Mouse (Mus musculus): ENCODE results near the gene Mageh1. TPM values are rescaled to one million over a fixed set of nuclear protein-coding genes. Genes with fewer than 3 reads are reported as not detected.
"Not testable (repeated sequence)": the region's sequence is repeated elsewhere in the genome, so short reads cannot be mapped to it uniquely, and the experiment has no call there.

Gene Mageh1
- polyA plus RNA-seq, 1 experiment from 2014 or later, result 155 TPM

DNA sequence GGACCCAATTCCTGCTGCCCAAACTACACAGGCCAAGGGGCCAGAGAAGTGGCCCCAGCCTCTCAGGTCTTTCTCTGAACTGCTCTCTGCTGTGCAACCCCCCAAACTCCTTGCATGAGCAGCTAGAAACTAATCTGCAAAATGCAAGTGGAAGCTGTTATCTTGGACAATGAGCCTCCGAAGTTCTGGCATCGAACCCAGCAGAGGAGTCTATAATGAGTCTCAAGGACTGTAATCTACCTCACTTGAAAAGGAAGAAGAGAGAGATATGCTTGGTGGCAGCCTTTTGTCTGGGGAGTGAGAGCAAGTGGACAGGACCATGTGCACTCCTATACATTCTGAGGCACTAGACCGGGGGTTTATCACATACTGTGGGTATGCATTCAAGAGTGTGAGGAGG, 41.3 kb downstream of the Mageh1 start:
- ATAC-seq; H3K9me3 ChIP-seq (replicated peaks; ENCODE audit: control insufficient read depth, low read length, poor library complexity, severe bottlenecking); H3K4me1 ChIP-seq (ENCODE audit: control insufficient read depth, insufficient read depth, low read length); H3K27me3 ChIP-seq (ENCODE audit: control insufficient read depth, insufficient read depth, low read depth, low read length); H3K27ac ChIP-seq (ENCODE audit: low read length); H3K9ac ChIP-seq (ENCODE audit: low read depth, low read length); H3K36me3 ChIP-seq (ENCODE audit: control insufficient read depth, insufficient read depth, low read length); H3K4me3 ChIP-seq (ENCODE audit: low read depth, low read length); H3K4me2 ChIP-seq (ENCODE audit: low read length): not testable (repeated sequence)
- WGBS, result no CpG with 5 or more reads among the region's 3 CpGs

DNA sequence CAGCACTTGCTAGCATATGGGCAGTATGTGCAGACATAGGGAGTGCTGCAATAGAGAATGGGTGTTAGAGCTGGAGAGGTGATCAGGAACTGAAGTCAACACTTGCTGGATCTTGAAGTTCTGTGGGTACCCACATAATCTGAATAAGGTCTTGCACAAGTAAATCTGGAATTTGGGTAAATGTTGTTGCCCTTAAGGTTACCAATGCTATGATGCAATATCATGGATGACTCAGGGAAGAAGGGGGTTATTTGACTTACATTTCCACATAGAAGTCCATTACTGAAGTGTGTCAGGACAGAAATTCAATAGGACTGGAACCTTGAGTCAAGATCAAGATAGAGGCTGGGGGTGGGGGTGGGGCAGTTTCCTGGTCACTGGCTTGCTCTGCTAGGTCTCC, 47.5 kb downstream of the Mageh1 start:
- H3K9ac ChIP-seq (ENCODE audit: low read depth, low read length); H3K4me1 ChIP-seq (ENCODE audit: control insufficient read depth, insufficient read depth, low read length); H3K9me3 ChIP-seq (replicated peaks; ENCODE audit: control insufficient read depth, low read length, poor library complexity, severe bottlenecking); H3K4me2 ChIP-seq (ENCODE audit: low read length); H3K27ac ChIP-seq (ENCODE audit: low read length); H3K36me3 ChIP-seq (ENCODE audit: control insufficient read depth, insufficient read depth, low read length); H3K4me3 ChIP-seq (ENCODE audit: low read depth, low read length); ATAC-seq; H3K27me3 ChIP-seq (ENCODE audit: control insufficient read depth, insufficient read depth, low read depth, low read length): not testable (repeated sequence)

Other genes with a start within 250 kb of the Mageh1 start
- 3.2 and 3.5 TPM in 2 replicates for gene Usp51, start 31.1 kb downstream of the Mageh1 start, polyA plus RNA-seq (2015; fragmentation: Nextera tagmentation; extraction: Ambion mirVana)
- 1.2 TPM in 2 replicates for gene Foxr2, start 81.2 kb upstream of the Mageh1 start, polyA plus RNA-seq (2015; fragmentation: Nextera tagmentation; extraction: Ambion mirVana)
- 8.9 and 9.5 TPM in 2 replicates for gene Rragb, start 102.4 kb upstream of the Mageh1 start, polyA plus RNA-seq (2015; fragmentation: Nextera tagmentation; extraction: Ambion mirVana)
- 7.6 and 7.7 TPM in 2 replicates for gene Klf8, start 199.9 kb upstream of the Mageh1 start, polyA plus RNA-seq (2015; fragmentation: Nextera tagmentation; extraction: Ambion mirVana)